Mouse (Mus musculus): ENCODE measurements around the gene Gdf2.

Gdf2 gene

GRCm38 (mm10) chr14:33958186-33958585 lies 17.3 kb downstream of the Gdf2 start:
- no peak for DNase-seq (ENCODE audit: low spot score)

GRCm38 (mm10) chr14:33958841-33959240 lies 18.0 kb downstream of the Gdf2 start:
- DNase-seq (ENCODE audit: low spot score) = no peak

- DNase-seq (ENCODE audit: low spot score) = no peak
These were observed 18.5 kb downstream of the Gdf2 start for GRCm38 (mm10) chr14:33959341-33959740.

- no peak for DNase-seq (ENCODE audit: low spot score)
These were observed 24.8 kb downstream of the Gdf2 start for GRCm38 (mm10) chr14:33965675-33966074.

- no peak for DNase-seq (ENCODE audit: low spot score)
These were observed 31.8 kb downstream of the Gdf2 start for GRCm38 (mm10) chr14:33972679-33973078.

- DNase-seq (ENCODE audit: low spot score) = no peak
These were observed 33.9 kb downstream of the Gdf2 start for GRCm38 (mm10) chr14:33974752-33975151.

- DNase-seq (ENCODE audit: low spot score) = no peak
These were observed 36.9 kb downstream of the Gdf2 start for GRCm38 (mm10) chr14:33977748-33978147.

- no peak for DNase-seq (ENCODE audit: low spot score)
These were observed 37.8 kb downstream of the Gdf2 start, which contains the start of gene Zfp488 for GRCm38 (mm10) chr14:33978604-33979059. Gene Zfp488 (minus strand): TSS chr14:33978764.

DNA sequence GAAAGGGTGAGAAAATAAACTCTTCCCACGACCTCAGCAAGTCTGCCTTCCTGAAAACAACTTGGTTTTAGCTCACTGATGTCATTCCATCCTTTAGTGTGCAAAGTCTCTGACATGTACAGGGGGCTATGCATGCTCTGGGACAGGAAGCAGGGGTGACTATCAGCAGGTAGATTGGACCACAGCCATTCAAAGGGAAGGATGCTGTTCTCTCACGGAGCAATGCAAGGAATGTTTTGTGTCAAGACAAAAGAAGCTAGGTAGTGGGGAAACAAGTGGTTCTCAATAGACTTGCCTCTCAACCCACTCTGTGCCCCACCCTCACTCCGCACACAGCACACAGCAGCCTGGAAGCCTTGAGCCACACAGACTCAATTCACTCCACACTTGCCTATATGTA lies 48.4 kb downstream of the Gdf2 start:
- no peak for DNase-seq (ENCODE audit: low spot score)

- DNase-seq (ENCODE audit: low spot score) = no peak
These were observed 51.1 kb downstream of the Gdf2 start for GRCm38 (mm10) chr14:33991971-33992370.

DNA sequence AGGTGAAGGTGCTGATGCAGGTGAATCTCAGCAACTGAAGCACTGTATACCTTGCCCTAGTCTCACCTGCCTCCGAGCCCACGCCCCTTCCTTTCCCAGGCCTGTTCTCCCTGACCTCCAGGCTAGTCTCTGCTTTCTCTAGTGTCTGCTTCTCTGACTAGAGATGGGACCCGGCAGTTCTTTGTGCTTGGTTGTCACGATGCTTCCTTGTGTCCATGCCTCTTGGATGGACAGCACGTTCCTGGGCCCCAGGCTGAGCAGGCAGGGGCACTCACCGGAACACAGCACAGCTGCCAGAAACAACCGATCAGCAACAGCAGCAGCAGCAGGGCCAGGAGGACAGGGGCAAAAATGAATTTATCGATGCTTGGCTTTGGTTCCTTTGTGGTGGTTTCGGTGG lies 52.2 kb downstream of the Gdf2 start:
- peak; percentile 3 for DNase-seq (ENCODE audit: low spot score)

DNA sequence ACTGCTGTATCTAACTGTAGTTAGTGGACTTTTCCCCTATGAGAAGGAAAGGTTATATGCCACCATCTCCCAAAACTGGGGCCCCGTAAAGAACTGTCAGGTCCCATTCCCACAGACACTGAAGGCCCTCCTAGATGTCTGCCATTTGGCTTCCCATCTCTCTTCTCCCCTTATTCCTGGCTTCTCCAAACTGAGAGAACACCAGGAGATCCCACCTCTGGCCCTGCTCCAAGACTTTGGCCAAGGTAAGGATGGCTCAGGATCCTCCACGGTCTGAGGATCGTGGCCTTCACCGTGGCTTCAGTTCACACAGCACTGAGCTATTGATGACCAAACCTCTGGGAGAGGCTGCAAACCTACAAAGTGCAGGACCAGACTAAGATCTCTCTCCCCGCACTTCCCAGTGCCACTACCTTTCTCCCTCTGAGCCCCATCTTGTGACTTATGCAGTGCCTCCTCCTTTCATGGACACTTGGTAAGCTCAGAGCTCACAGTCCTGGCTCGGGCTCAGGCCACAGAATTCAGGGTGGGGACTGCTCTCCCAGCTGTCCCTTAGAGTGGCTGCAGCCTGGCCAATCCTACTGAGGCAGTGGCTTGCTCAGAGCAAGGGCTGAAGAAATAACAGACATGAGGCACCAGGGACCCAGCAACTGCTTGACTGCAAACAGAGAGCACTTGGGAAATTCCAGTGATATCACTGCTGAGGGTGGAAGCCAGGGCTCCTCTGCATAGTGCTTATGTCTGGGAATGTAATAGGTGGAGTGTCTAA lies 52.9 kb downstream of the Gdf2 start:
- peak; percentile 2 for DNase-seq (ENCODE audit: low spot score)
